Mouse (Mus musculus) kidney, adult 2 months (tissue): ENCODE data around the gene Ndufs7.

Experiments
- CTCF ChIP-seq: fragments of 200-500 bp; conservative IDR thresholded peaks from 2 replicates; pipeline ENCODE4 v1.5.1; 2011; ENCODE audit warnings: low read depth, mild to moderate bottlenecking, control low read depth, low read length, moderate library complexity, mixed read lengths; ENCODE audit not compliant: insufficient read depth, insufficient read length
- POLR2A ChIP-seq: fragments of 200-500 bp; IDR thresholded peaks from one replicate; pipeline ENCODE4 v1.6.1; 2011; ENCODE audit warnings: low read depth, low read length, control low read depth

- TF ChIP-seq CTCF = no peak
- no peak for TF ChIP-seq POLR2A
Measured at GRCm38 (mm10) chr10:80208248-80208647, 40.7 kb upstream of the Ndufs7 start.
